Mouse (Mus musculus) liver, embryonic 16.5 days (tissue): ENCODE data around the gene Phf11b. TPM values are rescaled to one million over a fixed set of nuclear protein-coding genes. Genes with fewer than 3 reads are reported as not detected.
"Not testable (repeated sequence)": the region's sequence is repeated elsewhere in the genome, so short reads cannot be mapped to it uniquely, and the experiment has no call there.

Source experiments
- ATAC-seq: fragments of 200-750 bp; cut with Nextera tagmentation; 2 replicates; pipeline ENCODE4 v1.8.0; 2017; ENCODE audit warnings: low read depth, mild to moderate bottlenecking, moderate number of reproducible peaks, moderate library complexity
- H3K27ac ChIP-seq: fragments of 300-500 bp; sonication (generic); 2 replicates; pipeline ENCODE4 v1.5.1; 2014; ENCODE audit warnings: mild to moderate bottlenecking, low read length
- H3K27me3 ChIP-seq: fragments of 300-500 bp; sonication (generic); 2 replicates; pipeline ENCODE4 v1.6.1; 2014; ENCODE audit warnings: low read depth, low read length, mixed read lengths; ENCODE audit not compliant: control insufficient read depth, insufficient read depth
- H3K36me3 ChIP-seq: fragments of 300-500 bp; sonication (generic); 2 replicates; pipeline ENCODE4 v1.6.1; 2014; ENCODE audit warnings: mild to moderate bottlenecking; ENCODE audit not compliant: control insufficient read depth, insufficient read depth
- H3K4me1 ChIP-seq: fragments of 300-500 bp; sonication (generic); 2 replicates; pipeline ENCODE4 v1.6.1; 2014; ENCODE audit warnings: low read depth, low read length, mixed read lengths; ENCODE audit not compliant: control insufficient read depth
- H3K4me2 ChIP-seq: fragments of 300-500 bp; sonication (generic); 2 replicates; pipeline ENCODE4 v1.6.1; 2014; ENCODE audit warnings: low read depth, low read length, mixed read lengths
- H3K4me3 ChIP-seq: fragments of 300-500 bp; sonication (generic); 2 replicates; pipeline ENCODE4 v1.5.1; 2014; ENCODE audit warnings: low read depth, mild to moderate bottlenecking, low read length
- H3K9ac ChIP-seq: fragments of 300-500 bp; sonication (generic); 2 replicates; pipeline ENCODE4 v1.6.1; 2014; ENCODE audit warnings: low read depth, low read length
- H3K9me3 ChIP-seq: fragments of 300-500 bp; sonication (generic); replicated peaks from 2 replicates; pipeline ENCODE4 v1.6.1; 2016; ENCODE audit warnings: low read length; ENCODE audit not compliant: control insufficient read depth
- WGBS: fragments of 180-500 bp; shearing (Covaris S2); extraction: QIAGEN DNeasy Blood & Tissue Kit; methylation state at CpG from one replicate; pipeline ENCODE4 v1.1.7; 2014; ENCODE audit not compliant: insufficient replicate concordance; 5-methylcytosine and 5-hydroxymethylcytosine counted together
- polyA plus RNA-seq: library from polyadenylated mRNA; unstranded; fragments of >200 nt; fragmentation: Nextera tagmentation; extraction: Ambion mirVana; gene quantifications from 2 replicates; pipeline ENCODE4 v1.2.1, GENCODE M21; 2015

Phf11b gene
- polyA plus RNA-seq, 1 experiment from 2014 or later: 0.97 TPM

DNA sequence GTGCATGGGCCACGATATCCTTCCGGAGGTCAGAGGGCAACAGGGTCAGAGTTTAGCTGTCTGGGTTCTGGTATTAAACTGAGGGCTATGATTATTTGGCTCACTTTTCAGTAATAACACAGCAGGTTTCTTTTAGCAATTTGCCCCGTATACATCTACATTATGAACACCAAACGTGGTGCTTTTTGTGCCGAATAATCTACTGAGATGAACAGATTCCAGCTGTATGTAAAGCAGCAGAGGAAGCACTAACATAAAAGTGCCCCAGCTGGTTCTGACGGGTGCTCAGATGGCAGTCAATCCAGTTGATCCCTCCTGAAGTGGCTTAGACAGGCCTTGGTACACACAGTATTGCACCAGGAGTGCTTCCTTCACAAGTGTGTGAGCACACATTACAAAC, 21.2 kb downstream of the Phf11b start:
- not testable (repeated sequence) for H3K4me2 ChIP-seq, H3K36me3 ChIP-seq, H3K27me3 ChIP-seq, H3K4me3 ChIP-seq, H3K9me3 ChIP-seq, H3K9ac ChIP-seq, H3K4me1 ChIP-seq, ATAC-seq, H3K27ac ChIP-seq
- WGBS: 73% methylated on average over 6 of the region's 6 CpGs

- H3K27me3 ChIP-seq, ATAC-seq, H3K4me2 ChIP-seq, H3K9ac ChIP-seq, H3K4me3 ChIP-seq, H3K27ac ChIP-seq, H3K4me1 ChIP-seq, H3K9me3 ChIP-seq, H3K36me3 ChIP-seq: not testable (repeated sequence)
- WGBS: 88% methylated on average over 3 of the region's 3 CpGs
Measured at GRCm38 (mm10) chr14:59319036-59319435, 22.1 kb downstream of the Phf11b start.

- not testable (repeated sequence) for H3K4me3 ChIP-seq, H3K9me3 ChIP-seq, H3K27ac ChIP-seq, H3K4me2 ChIP-seq, H3K4me1 ChIP-seq, ATAC-seq, H3K9ac ChIP-seq, H3K27me3 ChIP-seq, H3K36me3 ChIP-seq
- WGBS: 55% methylated on average over 1 of the region's 1 CpGs
Measured at GRCm38 (mm10) chr14:59297391-59297790, 43.8 kb downstream of the Phf11b start, which contains the start of gene Phf11a. Gene Phf11a (minus strand): TSS chr14:59297522.

DNA sequence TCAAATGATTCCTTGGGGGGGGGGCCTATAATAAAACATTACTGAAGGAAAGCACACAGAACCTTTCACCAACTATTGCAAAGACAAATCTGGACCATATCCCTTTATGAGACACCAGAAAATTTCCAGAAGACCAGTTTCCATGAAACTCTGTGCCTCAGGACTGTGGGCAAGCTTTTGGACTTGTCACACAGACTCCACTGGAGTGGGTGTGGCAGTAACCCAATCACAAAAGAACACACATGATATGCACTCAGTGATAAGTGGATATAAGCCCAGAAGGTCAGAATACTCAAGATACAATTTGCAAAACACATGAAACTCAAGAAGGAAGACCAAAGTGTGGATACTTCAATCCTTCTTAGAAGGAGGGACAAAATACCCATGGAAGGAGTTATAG, 49.4 kb downstream of the Phf11b start:
- not testable (repeated sequence) for H3K27me3 ChIP-seq, H3K9me3 ChIP-seq, H3K4me2 ChIP-seq, H3K36me3 ChIP-seq, H3K9ac ChIP-seq, H3K27ac ChIP-seq, H3K4me1 ChIP-seq, H3K4me3 ChIP-seq
- peak; percentile 55 for ATAC-seq

- H3K27ac ChIP-seq, H3K27me3 ChIP-seq, H3K4me1 ChIP-seq, ATAC-seq, H3K36me3 ChIP-seq, H3K4me2 ChIP-seq, H3K4me3 ChIP-seq, H3K9ac ChIP-seq, H3K9me3 ChIP-seq: not testable (repeated sequence)
- 67% methylated on average over 4 of the region's 4 CpGs for WGBS
Measured at GRCm38 (mm10) chr14:59274961-59275360, 66.2 kb downstream of the Phf11b start.

Other genes with a start within 250 kb of the Phf11b start
- not detected in 2 replicates for gene 1700129C05Rik, start 198.5 kb downstream of the Phf11b start, polyA plus RNA-seq
- not detected in 2 replicates for gene Gm5142, start 162.6 kb downstream of the Phf11b start, polyA plus RNA-seq
- gene Rcbtb1, start 140.1 kb downstream of the Phf11b start, polyA plus RNA-seq: 21.7 and 25.2 TPM in 2 replicates
- gene Gm6904, start 81.1 kb downstream of the Phf11b start, polyA plus RNA-seq: 0.15 TPM in 1 of 2 replicates, not detected in the other
- gene Phf11a, start 43.8 kb downstream of the Phf11b start, polyA plus RNA-seq: 0.15 and 0.22 TPM in 2 replicates
- gene Phf11d, start 24.1 kb upstream of the Phf11b start, polyA plus RNA-seq: 1.0 and 1.4 TPM in 2 replicates
- 0.37 and 0.44 TPM in 2 replicates for gene Phf11c, start 54.0 kb upstream of the Phf11b start, polyA plus RNA-seq
- 6.0 and 6.6 TPM in 2 replicates for gene Setdb2, start 99.5 kb upstream of the Phf11b start, polyA plus RNA-seq
- 21.8 and 24.0 TPM in 2 replicates for gene Cab39l, start 99.6 kb upstream of the Phf11b start, polyA plus RNA-seq